Mouse (Mus musculus) spleen, adult 2 months (tissue): ENCODE data around the gene Med7.

Source experiments
- CTCF ChIP-seq: fragments of 200-500 bp; IDR thresholded peaks from 2 replicates; pipeline ENCODE4 v1.5.1; 2011; ENCODE audit warnings: mild to moderate bottlenecking, inconsistent platforms; ENCODE audit not compliant: insufficient read depth, insufficient read length, insufficient replicate concordance; ENCODE audit errors: extremely low read depth
- POLR2A ChIP-seq: fragments of 200-500 bp; IDR thresholded peaks from 2 replicates; pipeline ENCODE4 v1.6.1; 2011; ENCODE audit warnings: low read depth, low read length, inconsistent platforms

GRCm38 (mm10) chr11:46390621-46391020 is 46.1 kb upstream of the Med7 start:
- no peak for TF ChIP-seq POLR2A
- TF ChIP-seq CTCF = no peak
